Mouse (Mus musculus) heart, adult 2 months (tissue): Measurements from ENCODE around the gene Rasgrp4.

Experiments used
- CTCF ChIP-seq: fragments of 200-600 bp; IDR thresholded peaks from 2 replicates; pipeline ENCODE4 v1.8.1; 2022; ENCODE audit warnings: antibody characterized with exemption, mild to moderate bottlenecking, moderate library complexity
- EP300 ChIP-seq: fragments of 200-500 bp; IDR thresholded peaks from 2 replicates; pipeline ENCODE4 v1.6.1; 2011; ENCODE audit warnings: low read depth, low read length, control low read depth; ENCODE audit not compliant: insufficient read depth
- POLR2A ChIP-seq: fragments of 200-500 bp; IDR thresholded peaks from 2 replicates; pipeline ENCODE4 v1.6.1; 2011; ENCODE audit warnings: mild to moderate bottlenecking, low read depth, low read length, control low read depth; ENCODE audit not compliant: insufficient read depth

- TF ChIP-seq CTCF (no peak), EP300 (no peak), POLR2A (no peak)
These were observed 35.6 kb downstream of the Rasgrp4 start, which contains the start of the genes Ggn and Spred3 for GRCm38 (mm10) chr7:29170066-29170754.
